Mouse (Mus musculus) left cerebral cortex, adult 9 months (tissue): ENCODE data around the gene D8Ertd738e.

ENCODE experiments used
- DNase-seq, 2 experiments: peaks; one replicate each; pipeline ENCODE4 v3.0.0; 2022; ENCODE audit warnings: low spot score in 2 of 2

D8Ertd738e gene

GRCm38 (mm10) chr8:84236410-84236997 is 13.0 kb downstream of the D8Ertd738e start:
- no peak for DNase-seq

GRCm38 (mm10) chr8:84235746-84236409 is 13.6 kb downstream of the D8Ertd738e start:
- no peak for DNase-seq

- no peak for DNase-seq
These were observed 16.5 kb downstream of the D8Ertd738e start for GRCm38 (mm10) chr8:84233055-84233454.

- no peak for DNase-seq
These were observed 18.8 kb downstream of the D8Ertd738e start for GRCm38 (mm10) chr8:84230735-84231134.

- DNase-seq, result no peak
These were observed 26.0 kb downstream of the D8Ertd738e start for GRCm38 (mm10) chr8:84223322-84224029.

- peak in 1 of 2 experiments; percentile 33 for DNase-seq
These were observed 26.9 kb downstream of the D8Ertd738e start for GRCm38 (mm10) chr8:84222566-84223165.

- no peak for DNase-seq
These were observed 29.4 kb downstream of the D8Ertd738e start for GRCm38 (mm10) chr8:84220105-84220504.

- DNase-seq, result no peak
These were observed 31.4 kb downstream of the D8Ertd738e start for GRCm38 (mm10) chr8:84218143-84218542.

- no peak for DNase-seq
These were observed 32.3 kb downstream of the D8Ertd738e start for GRCm38 (mm10) chr8:84217206-84217605.

- DNase-seq, result no peak
These were observed 36.2 kb downstream of the D8Ertd738e start for GRCm38 (mm10) chr8:84213277-84213676.

- no peak for DNase-seq
These were observed 37.5 kb downstream of the D8Ertd738e start for GRCm38 (mm10) chr8:84211881-84212563.

- DNase-seq, result no peak
These were observed 38.3 kb downstream of the D8Ertd738e start for GRCm38 (mm10) chr8:84211202-84211601.

- DNase-seq, result peak in 1 of 2 experiments; percentile 82
These were observed 39.2 kb downstream of the D8Ertd738e start for GRCm38 (mm10) chr8:84210167-84210791.

GRCm38 (mm10) chr8:84208381-84209380 is 40.8 kb downstream of the D8Ertd738e start:
- no peak for DNase-seq

- DNase-seq, result no peak
These were observed 41.7 kb downstream of the D8Ertd738e start for GRCm38 (mm10) chr8:84207811-84208210.

GRCm38 (mm10) chr8:84206666-84207065 is 42.9 kb downstream of the D8Ertd738e start:
- DNase-seq, result no peak

- no peak for DNase-seq
These were observed 44.4 kb downstream of the D8Ertd738e start for GRCm38 (mm10) chr8:84205073-84205472.

- DNase-seq, result no peak
These were observed 45.3 kb downstream of the D8Ertd738e start for GRCm38 (mm10) chr8:84203975-84204772.
